Mouse (Mus musculus): ENCODE data around the gene Rfx8. TPM values are rescaled to one million over a fixed set of nuclear protein-coding genes. Genes with fewer than 3 reads are reported as not detected.

Gene Rfx8
- polyA plus RNA-seq, 1 experiment: not detected

- Histone ChIP-seq H3K4me3 (ENCODE audit: insufficient read depth, low read depth, low read length) (no peak overlapping the region), H3K27ac (ENCODE audit: insufficient read depth, low read depth, low read length) (no peak overlapping the region), H3K36me3 (ENCODE audit: control insufficient read depth, insufficient read depth, low read length) (no peaks in the 10 kb centered on the region), H3K27me3 (replicated peaks; ENCODE audit: control insufficient read depth, insufficient read depth, low read length) (no peaks in the 10 kb centered on the region), H3K4me1 (ENCODE audit: control insufficient read depth, insufficient read depth, low read length) (no peaks in the 10 kb centered on the region)
- 61% methylated on average over 1 of the region's 1 CpGs for WGBS
- DNase-seq: no peak
- TF ChIP-seq CTCF (conservative IDR thresholded peaks at IDR 0.05; ENCODE audit: insufficient read depth, insufficient read length, low read depth, low read length) (no peak), POLR2A (IDR thresholded peaks at IDR 0.05; ENCODE audit: low read depth, low read length) (no peak)
Observed at GRCm38 (mm10) chr1:39749214-39749613, 28.4 kb upstream of the Rfx8 start.

- no peaks in the 10 kb centered on the region for H3K27me3 ChIP-seq (replicated peaks; ENCODE audit: control insufficient read depth, insufficient read depth, low read length)
- TF ChIP-seq POLR2A (IDR thresholded peaks at IDR 0.05; ENCODE audit: low read depth, low read length) (no peak), CTCF (conservative IDR thresholded peaks at IDR 0.05; ENCODE audit: insufficient read depth, insufficient read length, low read depth, low read length) (no peak)
- no peaks in the 10 kb centered on the region for H3K36me3 ChIP-seq (ENCODE audit: control insufficient read depth, insufficient read depth, low read length)
- no peak overlapping the region for H3K27ac ChIP-seq (ENCODE audit: insufficient read depth, low read depth, low read length)
- WGBS: 70% methylated on average over 6 of the region's 6 CpGs
- no peak for DNase-seq
- H3K4me1 ChIP-seq (ENCODE audit: control insufficient read depth, insufficient read depth, low read length): no peaks in the 10 kb centered on the region
- H3K4me3 ChIP-seq (ENCODE audit: insufficient read depth, low read depth, low read length): no peak overlapping the region
Observed at GRCm38 (mm10) chr1:39748666-39749065, 27.9 kb upstream of the Rfx8 start.

- DNase-seq: no peak
- TF ChIP-seq CTCF (conservative IDR thresholded peaks at IDR 0.05; ENCODE audit: insufficient read depth, insufficient read length, low read depth, low read length) (no peak), POLR2A (IDR thresholded peaks at IDR 0.05; ENCODE audit: low read depth, low read length) (no peak)
- 50% methylated on average over 7 of the region's 7 CpGs for WGBS
- Histone ChIP-seq H3K27ac (ENCODE audit: insufficient read depth, low read depth, low read length) (no peak overlapping the region), H3K36me3 (ENCODE audit: control insufficient read depth, insufficient read depth, low read length) (no peaks in the 10 kb centered on the region), H3K4me3 (ENCODE audit: insufficient read depth, low read depth, low read length) (no peak overlapping the region), H3K4me1 (ENCODE audit: control insufficient read depth, insufficient read depth, low read length) (no peaks in the 10 kb centered on the region), H3K27me3 (replicated peaks; ENCODE audit: control insufficient read depth, insufficient read depth, low read length) (no peaks in the 10 kb centered on the region)
Observed at GRCm38 (mm10) chr1:39746464-39746863, 25.7 kb upstream of the Rfx8 start.

DNA sequence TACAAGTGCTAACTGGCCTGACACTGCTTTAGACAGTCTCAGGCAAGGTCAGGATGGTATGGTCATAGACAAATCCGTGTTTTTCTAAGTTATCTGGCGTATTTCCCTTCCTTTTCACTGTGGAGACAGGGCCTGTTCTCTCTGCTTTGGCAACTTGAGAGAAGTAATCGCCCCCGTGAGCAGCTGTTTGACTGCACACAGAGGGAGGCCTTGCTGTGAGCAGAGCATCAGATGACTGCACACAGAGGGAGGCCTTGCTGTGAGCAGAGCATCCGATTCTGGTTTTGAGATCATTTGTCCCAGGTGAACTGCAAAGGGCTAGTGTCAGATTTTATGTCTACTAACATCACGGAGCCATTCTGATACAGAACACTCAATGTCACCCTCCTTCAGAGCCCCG lies 20.2 kb upstream of the Rfx8 start:
- H3K27me3 ChIP-seq (replicated peaks; ENCODE audit: control insufficient read depth, insufficient read depth, low read length): no peaks in the 10 kb centered on the region
- H3K4me3 ChIP-seq (ENCODE audit: insufficient read depth, low read depth, low read length): no peak overlapping the region
- TF ChIP-seq CTCF (conservative IDR thresholded peaks at IDR 0.05; ENCODE audit: insufficient read depth, insufficient read length, low read depth, low read length): no peak
- no peak for TF ChIP-seq POLR2A (IDR thresholded peaks at IDR 0.05; ENCODE audit: low read depth, low read length)
- H3K27ac ChIP-seq (ENCODE audit: insufficient read depth, low read depth, low read length): no peak overlapping the region
- WGBS: 57% methylated on average over 7 of the region's 7 CpGs
- H3K4me1 ChIP-seq (ENCODE audit: control insufficient read depth, insufficient read depth, low read length): no peaks in the 10 kb centered on the region
- no peaks in the 10 kb centered on the region for H3K36me3 ChIP-seq (ENCODE audit: control insufficient read depth, insufficient read depth, low read length)
- no peak for DNase-seq

GRCm38 (mm10) chr1:39740002-39740401 lies 19.2 kb upstream of the Rfx8 start:
- Histone ChIP-seq H3K27me3 (replicated peaks; ENCODE audit: control insufficient read depth, insufficient read depth, low read length) (no peaks in the 10 kb centered on the region), H3K4me3 (ENCODE audit: insufficient read depth, low read depth, low read length) (no peak overlapping the region), H3K36me3 (ENCODE audit: control insufficient read depth, insufficient read depth, low read length) (no peaks in the 10 kb centered on the region), H3K27ac (ENCODE audit: insufficient read depth, low read depth, low read length) (no peak overlapping the region), H3K4me1 (ENCODE audit: control insufficient read depth, insufficient read depth, low read length) (no peaks in the 10 kb centered on the region)
- DNase-seq: no peak
- 81% methylated on average over 4 of the region's 4 CpGs for WGBS
- TF ChIP-seq POLR2A (IDR thresholded peaks at IDR 0.05; ENCODE audit: low read depth, low read length): no peak
- TF ChIP-seq CTCF (conservative IDR thresholded peaks at IDR 0.05; ENCODE audit: insufficient read depth, insufficient read length, low read depth, low read length): no peak

DNA sequence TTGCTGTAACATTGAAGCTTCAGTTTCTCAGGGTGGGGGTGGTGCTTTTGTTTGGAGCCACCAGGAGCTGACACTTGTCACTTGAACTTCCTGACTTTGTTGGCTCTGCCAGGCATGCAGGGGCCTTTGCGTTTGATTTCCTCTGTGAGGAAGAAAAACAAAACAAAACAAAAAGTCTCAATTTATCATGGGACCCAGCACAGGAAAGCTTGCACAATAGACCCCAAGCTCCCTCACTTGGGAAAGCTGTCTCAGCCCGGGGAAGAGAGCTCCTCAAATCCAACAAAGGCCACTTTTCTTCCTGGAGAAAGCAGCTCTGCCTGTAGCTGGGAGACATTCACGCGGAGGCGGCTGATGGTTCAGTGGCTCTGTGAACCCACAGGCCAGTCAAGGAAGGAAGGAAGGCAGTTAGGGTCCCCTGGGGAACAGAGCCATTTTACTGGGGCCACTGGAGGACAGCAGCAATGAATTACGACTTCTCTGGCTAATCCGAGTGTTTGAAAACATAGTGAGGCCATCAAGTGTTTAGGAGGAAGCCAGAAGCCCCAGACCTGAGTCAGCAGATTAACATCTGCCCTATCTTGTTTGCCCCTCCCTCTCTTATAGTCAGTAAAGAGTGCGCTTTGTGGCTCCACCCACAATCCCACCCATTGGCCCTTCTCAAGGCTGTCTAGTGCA lies 15.3 kb upstream of the Rfx8 start:
- H3K4me1 ChIP-seq (ENCODE audit: control insufficient read depth, insufficient read depth, low read length): 0 out of 2 replicates have a peak, but pooled peaks cover 6% of the 10 kb centered on the region
- 14% methylated on average over 8 of the region's 8 CpGs for WGBS
- TF ChIP-seq POLR2A (IDR thresholded peaks at IDR 0.05; ENCODE audit: low read depth, low read length): no peak
- TF ChIP-seq CTCF (conservative IDR thresholded peaks at IDR 0.05; ENCODE audit: insufficient read depth, insufficient read length, low read depth, low read length): no peak
- DNase-seq: peak; percentile 93
- H3K36me3 ChIP-seq (ENCODE audit: control insufficient read depth, insufficient read depth, low read length): no peaks in the 10 kb centered on the region
- H3K4me3 ChIP-seq (ENCODE audit: insufficient read depth, low read depth, low read length): no peak overlapping the region
- H3K27me3 ChIP-seq (replicated peaks; ENCODE audit: control insufficient read depth, insufficient read depth, low read length): no peaks in the 10 kb centered on the region
- peak overlapping the region; percentile 88 for H3K27ac ChIP-seq (ENCODE audit: insufficient read depth, low read depth, low read length)

GRCm38 (mm10) chr1:39735493-39735892 lies 14.7 kb upstream of the Rfx8 start:
- Histone ChIP-seq H3K4me3 (ENCODE audit: insufficient read depth, low read depth, low read length) (no peak overlapping the region), H3K27ac (ENCODE audit: insufficient read depth, low read depth, low read length) (peak overlapping the region; percentile 88), H3K36me3 (ENCODE audit: control insufficient read depth, insufficient read depth, low read length) (no peaks in the 10 kb centered on the region), H3K4me1 (ENCODE audit: control insufficient read depth, insufficient read depth, low read length) (0 out of 2 replicates have a peak, but pooled peaks cover 6% of the 10 kb centered on the region), H3K27me3 (replicated peaks; ENCODE audit: control insufficient read depth, insufficient read depth, low read length) (no peaks in the 10 kb centered on the region)
- WGBS: 72% methylated on average over 2 of the region's 2 CpGs
- no peak for DNase-seq
- no peak for TF ChIP-seq POLR2A (IDR thresholded peaks at IDR 0.05; ENCODE audit: low read depth, low read length)
- no peak for TF ChIP-seq CTCF (conservative IDR thresholded peaks at IDR 0.05; ENCODE audit: insufficient read depth, insufficient read length, low read depth, low read length)
